Mouse (Mus musculus) megakaryocyte-erythroid progenitor cell, adult 5-6 weeks (primary cell): ENCODE data around the gene Cdk19. TPM values are rescaled to one million over a fixed set of nuclear protein-coding genes. Genes with fewer than 3 reads are reported as not detected.

ENCODE experiments used
- ATAC-seq: replicated peaks from 2 replicates; pipeline ENCODE4 v1.8.0; 2016; ENCODE audit warnings: mild to moderate bottlenecking, inconsistent platforms; ENCODE audit not compliant: severe bottlenecking, poor library complexity, low FRiP score, low TSS enrichment
- total RNA-seq, 2 experiments: library from RNA; stranded (forward) in 1 of 2; stranded (reverse) in 1 of 2; fragments of 200-1000, 215-1000 nt in 1 of 2; fragments of >200 nt in 1 of 2; fragmentation: Nextera tagmentation in 1 of 2; gene quantifications; 2 replicates each; pipeline ENCODE4 v1.2.3; 2014 to 2017

Cdk19 gene
- total RNA-seq (2014; fragmentation: Nextera tagmentation) = 16.6 and 17.4 TPM in 2 replicates
- total RNA-seq (2017) = 24.0 and 25.4 TPM in 2 replicates

GRCm38 (mm10) chr10:40339351-40339964, at the start of gene Cdk19:
Gene Cdk19 (plus strand): TSS chr10:40339564.
- ATAC-seq = no peak

- no peak for ATAC-seq
Observed at GRCm38 (mm10) chr10:40292640-40293039, 46.7 kb upstream of the Cdk19 start.

DNA sequence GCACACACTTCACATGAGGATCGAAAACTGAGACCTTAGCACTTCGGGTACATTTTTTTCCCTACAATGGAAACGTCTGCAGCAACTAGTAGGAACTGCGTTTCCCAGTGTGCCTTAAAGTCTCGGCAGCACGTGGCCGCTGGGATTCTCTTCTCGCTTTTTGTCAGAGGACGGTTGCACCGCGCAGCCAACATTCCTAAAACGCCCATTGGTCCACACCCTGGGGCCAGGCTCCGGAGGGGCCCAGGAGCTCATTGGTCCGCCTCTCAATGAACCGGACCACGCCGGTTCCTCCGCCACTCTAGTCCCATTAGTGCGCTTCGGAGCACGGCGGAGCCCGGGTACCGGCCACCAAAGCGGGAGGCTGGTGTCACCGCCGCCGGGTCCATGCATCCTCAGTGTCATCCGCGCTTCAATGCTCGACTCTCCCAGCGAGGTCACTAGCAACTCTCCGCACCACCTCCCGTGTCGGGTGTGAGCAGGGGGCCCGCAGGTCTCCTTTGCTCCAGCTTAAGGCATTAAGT, 38.7 kb upstream of the Cdk19 start:
- ATAC-seq = peak; percentile 74

DNA sequence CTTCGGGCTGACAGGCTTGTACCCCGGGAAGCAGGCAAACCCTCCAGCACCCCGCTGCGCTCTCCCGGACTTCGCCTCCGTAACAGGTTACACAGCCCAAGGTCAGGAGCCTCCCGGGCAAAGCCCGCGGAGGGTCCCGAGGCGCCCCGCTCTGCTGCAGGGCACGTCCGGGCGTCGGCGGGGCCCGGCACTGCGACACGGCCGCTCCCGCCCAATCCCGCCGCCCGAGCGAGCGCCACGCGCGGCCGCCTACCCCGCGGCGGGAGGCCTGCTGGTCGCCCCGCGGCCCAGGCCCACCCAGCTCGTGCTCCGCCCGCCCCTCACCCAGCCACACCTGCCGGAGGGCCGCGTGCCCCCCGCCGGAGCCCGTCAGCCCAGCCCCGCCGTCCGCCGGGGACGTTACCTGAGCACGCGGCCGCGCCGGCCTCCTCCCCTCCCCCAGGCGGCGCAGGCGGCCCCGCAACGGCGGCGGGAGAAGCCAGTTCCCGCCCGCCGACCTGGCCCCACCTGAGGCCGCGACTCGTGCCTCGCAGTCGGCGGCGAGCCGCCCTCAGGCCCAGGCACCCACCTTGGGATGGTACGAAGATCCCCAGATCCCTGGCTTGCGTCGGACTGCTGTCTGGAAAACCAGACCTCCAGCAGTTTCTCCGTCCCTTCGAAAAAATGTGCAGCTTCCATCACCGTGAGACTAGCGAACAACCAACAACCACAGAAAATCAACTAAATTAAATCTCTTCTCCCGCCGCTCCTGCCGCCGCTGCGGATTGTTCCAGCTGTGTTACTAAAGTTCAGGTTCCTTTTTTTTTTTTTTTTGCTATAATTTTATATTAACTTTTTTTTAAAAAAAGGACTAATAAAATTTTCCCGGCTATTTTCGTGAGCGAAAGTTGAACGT, 37.9 kb upstream of the Cdk19 start:
- ATAC-seq = peak; percentile 2; the same call in 1 of the 2 replicates

GRCm38 (mm10) chr10:40302140-40302985, 37.0 kb upstream of the Cdk19 start, which contains the start of gene Amd1:
Gene Amd1 (minus strand): TSS chr10:40302186.
- ATAC-seq = peak; percentile 94

GRCm38 (mm10) chr10:40305989-40306388, 33.4 kb upstream of the Cdk19 start:
- ATAC-seq = no peak

DNA sequence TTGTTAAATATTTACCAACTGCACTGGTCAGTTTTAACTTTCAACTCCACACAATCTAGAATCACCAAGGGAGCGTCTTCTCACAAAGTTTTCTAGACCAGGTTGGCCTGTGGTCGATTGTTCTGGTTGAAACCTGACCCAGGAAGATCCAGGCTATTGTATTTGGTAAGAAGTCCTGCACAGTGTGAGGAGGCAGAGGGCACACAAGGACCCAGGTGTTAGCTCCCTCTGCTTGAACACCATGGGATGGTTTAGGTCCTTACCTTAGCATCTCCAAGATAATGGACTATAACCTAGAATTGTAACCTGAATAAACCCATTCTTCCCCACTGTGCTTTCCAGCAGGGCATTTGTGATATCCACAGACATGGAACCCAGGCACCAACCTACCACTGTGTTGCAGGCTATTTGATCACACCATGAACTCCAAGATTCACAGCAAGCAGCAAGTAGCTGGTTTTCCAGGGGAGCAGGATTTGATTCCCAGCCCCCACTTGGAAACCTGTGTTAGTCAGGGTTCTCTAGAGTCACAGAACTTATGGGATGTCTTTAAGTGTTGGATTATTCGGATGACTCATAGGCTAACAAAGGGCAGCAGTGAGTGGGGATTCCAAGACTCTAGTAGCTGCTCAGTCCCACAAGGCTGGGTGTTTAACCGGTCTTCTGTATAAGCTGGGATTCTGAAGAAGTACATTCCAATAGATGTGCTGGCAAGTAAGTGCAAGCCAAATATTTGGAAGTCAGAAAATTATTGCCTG, 31.4 kb upstream of the Cdk19 start:
- no peak for ATAC-seq

DNA sequence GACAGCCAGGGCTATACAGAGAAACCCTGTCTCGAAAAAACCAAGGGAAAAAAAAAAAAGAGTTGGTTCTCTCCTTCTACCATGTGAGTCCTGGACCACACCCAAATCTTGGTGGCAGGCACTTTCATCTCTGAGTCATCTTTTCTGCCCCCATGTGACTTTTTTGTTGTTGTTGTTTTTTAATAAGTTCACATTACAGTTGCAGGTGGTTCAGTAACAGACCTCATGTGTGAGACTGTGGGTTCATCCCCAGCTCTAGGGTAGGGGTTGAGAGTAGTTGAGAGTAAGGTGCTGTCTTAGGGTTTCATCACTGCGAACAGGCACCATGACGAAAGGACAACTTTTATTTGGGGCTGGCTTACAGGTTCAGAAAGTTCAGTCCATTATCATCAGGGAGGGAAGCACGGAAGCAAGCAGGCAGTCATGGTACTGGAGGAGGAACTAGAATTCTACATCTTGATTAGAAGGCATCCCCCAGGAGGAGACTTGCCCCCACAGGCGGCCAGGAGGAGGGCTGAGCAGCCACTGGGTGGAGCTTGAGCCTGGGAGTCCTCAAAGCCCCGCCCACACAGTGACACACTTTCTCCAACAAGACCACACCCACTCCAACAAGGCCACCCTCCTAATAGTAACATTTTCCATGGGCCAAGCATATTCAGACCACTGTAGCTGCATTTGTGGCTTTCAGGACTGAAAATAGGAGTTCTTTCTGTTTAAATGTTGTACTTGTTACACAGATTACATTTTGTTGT, 29.3 kb upstream of the Cdk19 start:
- peak; percentile 98 for ATAC-seq

DNA sequence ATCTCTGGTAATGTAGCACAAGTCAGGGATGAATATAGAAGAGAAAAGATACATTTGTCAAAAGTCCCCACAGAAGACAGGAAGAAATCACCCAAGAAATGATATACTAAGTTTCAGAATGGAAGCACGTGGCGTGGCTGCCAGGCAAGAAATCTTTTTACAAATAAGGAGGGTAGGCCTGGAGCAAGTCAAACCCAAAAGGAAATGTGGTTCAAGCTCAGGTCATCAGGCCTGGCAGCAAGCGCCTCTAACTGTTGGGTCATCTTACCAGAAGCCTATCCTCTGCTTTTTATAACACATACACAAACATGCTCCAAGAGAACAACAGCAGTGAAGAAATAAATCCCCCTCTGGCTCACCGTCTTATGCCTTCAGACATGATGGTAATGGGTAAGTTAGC, 26.6 kb upstream of the Cdk19 start:
- no peak for ATAC-seq

DNA sequence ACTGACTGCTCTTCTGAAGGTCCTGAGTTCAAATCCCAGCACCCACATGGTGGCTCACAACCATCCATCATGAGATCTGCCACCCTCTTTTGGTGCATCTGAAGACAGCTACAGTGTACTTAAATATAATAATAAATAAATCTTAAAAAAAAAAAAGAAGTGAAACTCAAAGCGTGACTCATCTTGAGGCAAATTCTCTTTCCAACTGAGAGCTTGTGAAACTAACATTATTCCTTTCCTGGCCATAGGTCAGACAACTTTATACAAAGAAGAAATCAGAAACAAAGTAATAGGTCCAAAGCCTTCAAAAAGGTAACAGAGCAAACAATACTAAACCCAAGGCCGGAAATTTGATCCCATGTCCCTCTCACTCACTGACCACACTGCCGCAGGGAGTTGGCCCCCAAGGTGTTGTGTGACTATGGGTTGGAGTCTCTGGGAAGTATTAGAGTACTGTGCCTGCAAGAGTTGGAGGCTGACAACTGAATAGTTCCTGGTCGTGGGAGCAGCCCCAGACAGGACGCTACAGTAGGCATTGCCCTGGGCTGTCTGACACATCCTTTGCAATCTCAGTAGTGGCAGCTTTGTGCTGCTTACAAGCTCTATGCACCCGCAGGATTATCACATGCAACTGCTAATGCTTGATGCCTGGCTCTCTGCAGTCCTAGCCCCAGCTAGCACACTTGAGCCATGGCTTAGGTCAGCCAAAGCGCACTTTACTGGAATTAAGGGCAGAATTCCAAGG, 22.4 kb upstream of the Cdk19 start:
- ATAC-seq = no peak

DNA sequence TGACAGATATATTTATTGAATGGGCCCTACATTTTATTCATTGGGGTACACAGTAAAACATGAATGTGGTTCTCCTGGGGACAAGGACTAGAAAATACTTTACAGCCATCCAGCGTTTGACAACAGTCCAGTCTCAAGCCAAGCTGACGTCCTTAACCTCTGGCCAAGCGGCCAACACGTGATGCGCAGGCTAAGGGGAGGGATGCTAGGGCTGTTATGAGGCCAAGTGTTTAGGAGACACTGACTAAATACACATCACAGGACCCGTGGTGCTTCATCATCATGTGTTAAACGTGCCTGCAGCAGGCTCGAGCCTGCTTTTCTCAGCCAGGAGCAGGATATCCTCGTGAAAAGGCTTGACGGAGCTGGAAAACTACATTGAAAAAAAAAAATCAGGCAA, 19.1 kb upstream of the Cdk19 start:
- ATAC-seq = no peak

DNA sequence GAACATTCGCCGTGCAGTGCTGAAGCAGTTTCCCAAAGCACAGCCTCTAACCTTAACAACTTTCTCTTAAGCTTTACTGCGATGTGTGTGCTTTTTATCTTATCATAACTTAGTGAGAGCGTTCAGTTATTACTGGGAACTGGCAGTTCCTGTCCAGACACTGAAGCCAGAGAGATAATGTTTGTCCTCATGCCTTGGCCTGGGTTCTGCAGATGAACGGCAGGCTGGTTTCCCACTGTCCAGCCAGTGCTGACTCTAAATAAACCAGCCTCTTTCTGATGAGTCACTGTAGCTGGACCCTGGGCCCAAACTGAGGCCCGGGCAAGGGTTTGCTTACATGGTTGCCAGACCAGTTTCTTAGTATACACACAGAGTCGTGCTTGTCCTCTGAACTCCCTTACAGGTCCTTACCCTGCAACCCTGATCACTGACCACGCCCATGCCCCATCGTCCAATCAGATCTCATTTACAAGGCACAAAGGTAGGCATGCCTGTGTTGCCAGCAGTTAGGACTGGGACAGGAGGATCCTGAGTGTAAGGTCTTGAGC, 11.3 kb upstream of the Cdk19 start:
- peak; percentile 97 for ATAC-seq

DNA sequence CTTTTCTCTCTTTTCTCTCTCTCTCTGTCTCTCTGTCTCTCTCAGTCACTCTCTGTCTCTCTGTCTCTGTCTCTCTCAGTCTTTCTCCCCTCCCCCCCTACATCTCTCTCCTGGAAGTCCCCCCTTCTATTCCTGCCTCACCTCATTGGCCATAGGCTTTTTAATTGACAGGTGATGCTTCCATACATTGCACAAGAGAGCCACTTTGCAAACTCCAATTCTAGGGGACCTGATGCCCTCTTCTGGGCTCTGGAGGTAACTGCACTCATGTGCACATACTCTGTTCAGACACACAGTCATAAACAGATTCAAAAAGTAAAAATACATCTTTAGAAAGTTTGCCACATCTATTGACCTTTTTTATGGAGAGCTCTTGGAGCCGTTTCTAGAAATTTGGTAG, 9.1 kb upstream of the Cdk19 start:
- no peak for ATAC-seq

DNA sequence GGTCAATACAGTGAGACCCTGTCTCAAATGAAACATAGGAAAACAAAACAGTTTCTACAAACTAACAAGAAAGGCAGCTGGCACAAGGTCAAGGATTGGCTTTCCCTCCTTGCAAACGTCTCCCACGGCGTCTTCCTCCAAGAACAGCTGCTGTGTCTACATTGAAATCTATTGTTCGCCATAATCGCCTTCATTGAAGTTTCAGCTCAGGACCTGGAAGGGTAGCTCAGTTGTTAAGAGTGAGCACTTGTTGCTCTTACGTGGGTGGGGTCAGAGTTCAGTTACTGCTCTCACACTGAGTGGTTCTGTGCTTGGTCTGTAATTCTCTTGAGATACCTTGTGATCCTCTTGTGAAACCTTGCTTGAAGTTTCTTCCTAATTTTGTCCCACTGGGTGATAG, 6.5 kb upstream of the Cdk19 start:
- ATAC-seq = no peak

DNA sequence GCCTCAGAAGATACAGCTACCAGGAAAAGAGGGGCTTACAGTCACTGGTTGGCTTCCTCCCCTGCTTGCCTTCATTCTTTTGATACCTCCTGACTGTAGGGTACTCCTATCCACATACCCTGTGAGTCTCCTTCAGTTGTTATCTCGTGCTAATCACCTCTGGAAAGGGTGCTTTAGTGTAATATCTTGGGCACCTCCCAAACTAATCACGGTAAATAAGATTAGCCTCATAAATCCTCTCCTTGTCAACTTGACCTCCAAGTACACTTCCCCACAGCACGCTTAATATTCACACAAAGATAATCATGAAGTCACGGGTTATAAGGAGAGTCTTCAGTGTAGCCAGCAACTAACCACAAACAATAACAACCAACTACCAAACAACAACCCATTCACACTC, 2.7 kb downstream of the Cdk19 start:
- ATAC-seq = no peak

DNA sequence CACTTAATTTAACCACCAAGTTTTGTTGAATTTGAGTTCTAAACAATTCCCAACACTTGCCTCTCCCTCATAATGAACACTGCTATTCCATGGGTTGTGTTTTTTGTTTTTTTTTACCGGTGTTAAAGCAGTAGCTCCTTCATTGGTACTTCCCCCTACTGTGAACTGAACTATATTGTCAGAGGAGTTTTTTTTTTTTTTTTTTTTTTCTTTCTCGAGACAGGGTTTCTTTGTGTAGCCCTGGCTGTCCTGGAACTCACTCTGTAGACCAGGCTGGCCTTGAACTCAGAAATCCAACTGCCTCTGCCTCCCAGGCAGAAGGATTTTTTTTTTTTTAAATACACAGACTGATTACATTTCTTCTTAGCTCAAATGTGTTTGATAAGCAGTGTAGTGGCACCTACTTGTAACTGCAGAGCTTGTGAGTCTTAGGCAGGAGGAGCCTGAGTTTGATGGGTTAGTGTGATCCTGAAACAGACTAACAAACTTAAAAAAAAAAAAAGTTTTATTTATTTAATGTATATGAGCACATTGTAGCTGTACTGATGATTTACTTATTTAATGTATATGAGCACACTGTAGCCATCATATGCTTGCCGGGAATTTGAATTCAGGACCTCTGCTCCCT, 7.5 kb downstream of the Cdk19 start:
- no peak for ATAC-seq

DNA sequence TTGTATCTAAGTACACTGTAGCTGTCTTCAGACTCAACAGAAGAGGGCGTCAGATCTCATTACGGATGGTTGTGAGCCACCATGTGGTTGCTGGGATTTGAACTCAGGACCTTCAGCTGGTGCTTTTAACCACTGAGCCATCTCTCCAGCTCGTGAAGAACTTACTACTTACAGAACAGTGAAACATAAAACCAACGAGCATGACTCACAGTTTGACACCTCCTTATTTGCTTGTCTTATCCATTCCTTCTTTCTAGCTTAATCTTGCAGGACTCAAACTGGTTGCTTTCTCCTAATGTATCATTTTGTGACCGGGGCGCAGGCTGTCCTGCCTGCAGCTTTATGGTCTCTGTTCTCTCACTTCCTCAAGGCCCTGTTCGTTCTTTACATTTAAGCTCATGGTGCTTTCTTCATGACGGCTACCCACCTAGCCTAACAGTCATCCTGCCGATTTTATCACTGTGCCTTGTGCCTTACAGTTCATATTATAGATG, 8.1 kb downstream of the Cdk19 start:
- no peak for ATAC-seq
